Mouse (Mus musculus) MEL (cell line): Measurements from ENCODE around the gene Fam234b.

Experiments used
- CTCF ChIP-seq, 3 experiments: IDR thresholded peaks in 2 of 3; conservative IDR thresholded peaks in 1 of 3; 2 replicates each; pipeline ENCODE4 v1.5.1; 2011 to 2012; ENCODE audit warnings: low read length in 3 of 3, low read depth in 2 of 3, mild to moderate bottlenecking in 2 of 3, improper control_type of control experiment in 1 of 3, inconsistent platforms in 1 of 3, mixed read lengths in 1 of 3, moderate library complexity in 1 of 3; ENCODE audit not compliant: control insufficient read depth in 1 of 3, insufficient read depth in 1 of 3, poor library complexity in 1 of 3, severe bottlenecking in 1 of 3
- EP300 ChIP-seq, 2 experiments: IDR thresholded peaks; 2 replicates each; pipeline ENCODE4 v1.6.1; 2011; ENCODE audit warnings: improper control_type of control experiment in 2 of 2, low read length in 2 of 2, low read depth in 1 of 2, mild to moderate bottlenecking in 1 of 2
- ETS1 ChIP-seq: IDR thresholded peaks from 2 replicates; pipeline ENCODE4 v1.6.1; 2012; ENCODE audit warnings: low read depth, mild to moderate bottlenecking, inconsistent platforms, low read length, improper control_type of control experiment, moderate library complexity
- MAFK ChIP-seq: IDR thresholded peaks from 2 replicates; pipeline ENCODE4 v1.6.1; 2011; ENCODE audit warnings: low read depth, mild to moderate bottlenecking, low read length, improper control_type of control experiment, borderline replicate concordance
- MXI1 ChIP-seq: IDR thresholded peaks from 2 replicates; pipeline ENCODE4 v1.6.1; 2011; ENCODE audit warnings: mild to moderate bottlenecking, low read depth, low read length, improper control_type of control experiment
- NELFE ChIP-seq: IDR thresholded peaks from 2 replicates; pipeline ENCODE4 v1.6.1; 2011; ENCODE audit warnings: low read depth, low read length, improper control_type of control experiment
- POLR2A ChIP-seq, 2 experiments: IDR thresholded peaks; 2 replicates each; pipeline ENCODE4 v1.6.1; 2011 to 2012; ENCODE audit warnings: low read length in 2 of 2, mild to moderate bottlenecking in 2 of 2, control low read depth in 1 of 2, improper control_type of control experiment in 1 of 2, low read depth in 1 of 2, moderate library complexity in 1 of 2; ENCODE audit not compliant: control insufficient read depth in 1 of 2, insufficient read depth in 1 of 2, poor library complexity in 1 of 2
- TAL1 ChIP-seq: IDR thresholded peaks from 2 replicates; pipeline ENCODE4 v1.6.1; 2012; ENCODE audit warnings: mild to moderate bottlenecking, inconsistent platforms, low read length, moderate library complexity, mixed read lengths
- TCF12 ChIP-seq: IDR thresholded peaks from 2 replicates; pipeline ENCODE4 v1.6.1; 2014; ENCODE audit warnings: low read depth, mild to moderate bottlenecking, inconsistent platforms, low read length, improper control_type of control experiment, moderate library complexity

DNA sequence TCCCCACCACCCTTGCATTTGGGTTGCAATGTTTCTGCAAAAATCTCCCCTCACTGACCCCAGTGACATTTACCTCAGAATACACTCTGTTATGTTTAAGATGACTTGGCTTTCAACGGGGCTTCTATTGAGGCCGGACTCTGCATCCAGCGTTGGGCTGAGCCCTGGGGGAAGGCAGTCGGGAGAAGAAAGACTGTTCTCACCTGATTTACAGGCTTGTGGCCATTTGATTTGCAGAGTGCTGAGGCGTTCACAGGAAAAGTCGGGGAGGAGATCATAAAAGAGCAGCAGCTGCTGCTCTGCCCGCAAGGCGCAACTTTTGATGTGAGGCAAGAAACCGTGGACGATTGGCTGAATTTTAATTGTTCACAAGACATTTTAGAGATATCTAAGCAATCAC, 82.1 kb downstream of the Fam234b start:
- no peak for TF ChIP-seq EP300 (IDR thresholded peaks at IDR 0.05; ENCODE audit: low read depth in 1 of 2, low read length in 2 of 2)
- TF ChIP-seq NELFE, result no peak
- TF ChIP-seq CTCF (IDR thresholded peaks at IDR 0.05 in 2 of 3, conservative IDR thresholded peaks at IDR 0.05 in 1 of 3; ENCODE audit: control insufficient read depth in 1 of 3, insufficient read depth in 1 of 3, low read depth in 2 of 3, low read length in 3 of 3, poor library complexity in 1 of 3, severe bottlenecking in 1 of 3), result no peak
- TF ChIP-seq MAFK, result no peak
- TF ChIP-seq TCF12, result no peak
- no peak for TF ChIP-seq MXI1
- TF ChIP-seq ETS1, result no peak
- TF ChIP-seq POLR2A (IDR thresholded peaks at IDR 0.05; ENCODE audit: control insufficient read depth in 1 of 2, insufficient read depth in 1 of 2, low read depth in 1 of 2, low read length in 2 of 2, poor library complexity in 1 of 2), result no peak
- TF ChIP-seq TAL1, result no peak
